Mouse (Mus musculus) hematopoietic stem cell, adult 5-6 weeks (primary cell): ENCODE measurements at regions not wholly inside any gene's neighbourhood (a gene's known extent, or its start where the extent isn't known, plus 50 kb on each side); places are given as distances from the start of the nearest gene placed in this dataset.

Source experiments
- ATAC-seq, 2 experiments: fragments of 125-278 bp in 1 of 2; replicated peaks in 1 of 2; 2 replicates each; pipeline ENCODE4 v1.8.0; 2016 to 2017; ENCODE audit warnings: inconsistent platforms in 2 of 2, mild to moderate bottlenecking in 2 of 2, moderate number of reproducible peaks in 2 of 2, low read depth in 1 of 2, moderate TSS enrichment in 1 of 2; ENCODE audit not compliant: low FRiP score in 2 of 2, poor library complexity in 2 of 2, severe bottlenecking in 2 of 2, insufficient read depth in 1 of 2, low TSS enrichment in 1 of 2

GRCm38 (mm10) chr4:81005507-81006328 lies 95.3 kb downstream of the Lurap1l start:
- no peak for ATAC-seq

- ATAC-seq: no peak
These were observed 96.1 kb downstream of the Lurap1l start for GRCm38 (mm10) chr4:81006546-81006945.

- ATAC-seq: no peak
These were observed 111.4 kb downstream of the Lurap1l start for GRCm38 (mm10) chr4:81021850-81022249.

- ATAC-seq: no peak
These were observed 113.1 kb downstream of the Lurap1l start for GRCm38 (mm10) chr4:81023436-81023983.

GRCm38 (mm10) chr4:81027558-81027957 lies 117.1 kb downstream of the Lurap1l start:
- ATAC-seq: no peak

GRCm38 (mm10) chr4:81030671-81031070 lies 120.2 kb downstream of the Lurap1l start:
- ATAC-seq: no peak

- no peak for ATAC-seq
These were observed 127.0 kb downstream of the Lurap1l start for GRCm38 (mm10) chr4:81037336-81037902.

GRCm38 (mm10) chr4:81058227-81058626 lies 147.8 kb downstream of the Lurap1l start:
- no peak for ATAC-seq

GRCm38 (mm10) chr4:81058809-81059208 lies 148.4 kb downstream of the Lurap1l start:
- ATAC-seq: no peak

GRCm38 (mm10) chr4:81059356-81059755 lies 148.9 kb downstream of the Lurap1l start:
- no peak for ATAC-seq

- ATAC-seq: no peak
These were observed 172.0 kb downstream of the Lurap1l start for GRCm38 (mm10) chr4:81082290-81082947.

GRCm38 (mm10) chr4:81085188-81085587 lies 174.7 kb downstream of the Lurap1l start:
- no peak for ATAC-seq

- ATAC-seq: no peak
These were observed 186.1 kb downstream of the Lurap1l start for GRCm38 (mm10) chr4:81096581-81096980.

GRCm38 (mm10) chr4:81097597-81097996 lies 187.2 kb downstream of the Lurap1l start:
- no peak for ATAC-seq

GRCm38 (mm10) chr4:81101049-81101448 lies 190.6 kb downstream of the Lurap1l start:
- ATAC-seq: no peak

GRCm38 (mm10) chr4:81111307-81111706 lies 200.9 kb downstream of the Lurap1l start:
- no peak for ATAC-seq

- ATAC-seq: no peak
These were observed 206.0 kb downstream of the Lurap1l start for GRCm38 (mm10) chr4:81116411-81116810.

- no peak for ATAC-seq
These were observed 213.7 kb downstream of the Lurap1l start for GRCm38 (mm10) chr4:81124155-81124554.
